Mouse (Mus musculus) testis, adult 2 months (tissue): Measurements from ENCODE around the gene Rdh11. TPM values are rescaled to one million over a fixed set of nuclear protein-coding genes. Genes with fewer than 3 reads are reported as not detected.
"Not testable (repeated sequence)": the region's sequence is repeated elsewhere in the genome, so short reads cannot be mapped to it uniquely, and the experiment has no call there.

Experiments used
- H3K27ac ChIP-seq: fragments of 200-500 bp; 2 replicates; pipeline ENCODE4 v1.5.1; 2012; ENCODE audit warnings: low read depth, low read length; ENCODE audit not compliant: control insufficient read depth, insufficient read depth
- H3K27me3 ChIP-seq: fragments of 200-500 bp; 2 replicates; pipeline ENCODE4 v1.6.1; 2012; ENCODE audit warnings: mild to moderate bottlenecking, low read length, moderate library complexity; ENCODE audit not compliant: control insufficient read depth, insufficient read depth
- H3K36me3 ChIP-seq: fragments of 200-500 bp; 2 replicates; pipeline ENCODE4 v1.6.1; 2012; ENCODE audit warnings: mild to moderate bottlenecking, low read length; ENCODE audit not compliant: control insufficient read depth, insufficient read depth
- H3K4me1 ChIP-seq: fragments of 200-500 bp; 2 replicates; pipeline ENCODE4 v1.6.1; 2012; ENCODE audit warnings: low read length; ENCODE audit not compliant: control insufficient read depth, insufficient read depth
- H3K4me3 ChIP-seq: fragments of 200-500 bp; 2 replicates; pipeline ENCODE4 v1.5.1; 2012; ENCODE audit warnings: low read depth, mild to moderate bottlenecking, low read length, moderate library complexity, mixed read lengths; ENCODE audit not compliant: control insufficient read depth
- CTCF ChIP-seq: fragments of 200-500 bp; IDR thresholded peaks from 2 replicates; pipeline ENCODE4 v1.5.1; 2012; ENCODE audit warnings: low read depth, mild to moderate bottlenecking, inconsistent platforms, low read length, moderate library complexity; ENCODE audit not compliant: control insufficient read depth, insufficient read depth, insufficient replicate concordance
- POLR2A ChIP-seq: fragments of 200-500 bp; IDR thresholded peaks from 2 replicates; pipeline ENCODE4 v1.6.1; 2012; ENCODE audit warnings: low read depth, mild to moderate bottlenecking, inconsistent platforms, low read length, moderate library complexity; ENCODE audit not compliant: control insufficient read depth
- polyA plus RNA-seq: library from polyadenylated mRNA; depleted of rRNA; stranded (reverse); fragments of >200 nt; gene quantifications from 2 replicates; pipeline ENCODE4 v1.2.3, GENCODE M21; 2012

The Rdh11 gene
- polyA plus RNA-seq, 1 experiment = 132 TPM

DNA sequence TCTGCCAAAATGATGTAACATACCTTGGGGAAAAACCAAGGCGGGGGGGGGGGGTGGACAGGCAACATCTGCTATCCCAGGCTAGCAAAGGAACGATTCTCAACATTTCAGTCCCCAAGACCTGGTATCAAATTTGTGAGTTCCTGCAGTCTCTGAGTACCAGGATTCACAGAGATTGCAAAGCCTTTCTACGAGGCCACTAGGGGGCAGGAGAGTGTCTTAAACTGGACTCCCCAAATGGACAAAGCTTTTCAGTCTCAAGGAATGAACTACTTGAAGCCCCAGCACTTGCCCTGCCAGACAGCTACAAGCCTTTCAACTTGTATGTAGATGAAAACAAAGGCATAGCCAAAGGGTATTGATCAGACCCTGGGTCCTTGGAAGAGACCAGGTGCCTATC, 1.3 kb upstream of the Rdh11 start:
- no peak overlapping the region for H3K27ac ChIP-seq
- TF ChIP-seq CTCF (peak; percentile 24; the same call in 1 of the 2 replicates), POLR2A (no peak)

GRCm38 (mm10) chr12:79191701-79192100, 392 bp downstream of the Rdh11 start:
- Histone ChIP-seq H3K4me3 (peak overlapping the region; percentile 98), H3K27ac (peak overlapping the region; percentile 91), H3K36me3 (peaks cover 5% of the 10 kb centered on the region), H3K27me3 (no peaks in the 10 kb centered on the region), H3K4me1 (peaks cover 2% of the 10 kb centered on the region; the same call in 1 of the 2 replicates)
- peak; percentile 16; the same call in 1 of the 2 replicates for TF ChIP-seq CTCF
- peak; percentile 40; the same call in 1 of the 2 replicates for TF ChIP-seq POLR2A

More for the DNA sequence above, 1.3 kb upstream of the Rdh11 start:
- peaks cover 2% of the 10 kb centered on the region; the same call in 1 of the 2 replicates for H3K4me1 ChIP-seq
- H3K36me3 ChIP-seq = peaks cover 2% of the 10 kb centered on the region; the same call in 1 of the 2 replicates
- no peaks in the 10 kb centered on the region for H3K27me3 ChIP-seq
- H3K4me3 ChIP-seq = no peak overlapping the region

GRCm38 (mm10) chr12:79190931-79191673, 991 bp downstream of the Rdh11 start:
- TF ChIP-seq CTCF (no peak), POLR2A (peak; percentile 61; the same call in 1 of the 2 replicates)
- peak overlapping the region; percentile 91 for H3K27ac ChIP-seq
- H3K4me3 ChIP-seq = peak overlapping the region; percentile 98
- no peaks in the 10 kb centered on the region for H3K27me3 ChIP-seq
- peaks cover 2% of the 10 kb centered on the region; the same call in 1 of the 2 replicates for H3K4me1 ChIP-seq
- peaks cover 5% of the 10 kb centered on the region for H3K36me3 ChIP-seq

DNA sequence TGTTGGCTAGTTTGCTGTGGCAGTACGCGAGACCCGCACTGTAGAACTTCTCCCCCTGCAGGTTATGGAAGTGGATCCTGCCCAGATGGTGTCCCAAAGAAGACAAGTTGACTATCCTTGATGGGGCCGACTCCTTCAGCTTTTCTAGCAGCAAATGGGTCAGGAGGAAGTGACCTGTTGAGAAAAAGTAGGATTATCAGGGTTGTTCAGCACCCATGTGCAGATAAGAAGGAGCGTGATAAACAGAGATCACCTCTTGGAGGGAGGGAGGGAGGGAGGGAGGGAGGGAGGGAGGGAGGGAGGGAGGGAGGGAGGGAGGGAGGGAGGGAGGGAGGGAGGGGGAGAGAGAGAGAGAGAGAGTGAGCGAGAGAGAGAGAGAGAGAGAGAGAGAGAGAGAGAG, 6.9 kb downstream of the Rdh11 start:
- not testable (repeated sequence) for H3K4me3 ChIP-seq, H3K27me3 ChIP-seq, H3K4me1 ChIP-seq, H3K27ac ChIP-seq, H3K36me3 ChIP-seq

DNA sequence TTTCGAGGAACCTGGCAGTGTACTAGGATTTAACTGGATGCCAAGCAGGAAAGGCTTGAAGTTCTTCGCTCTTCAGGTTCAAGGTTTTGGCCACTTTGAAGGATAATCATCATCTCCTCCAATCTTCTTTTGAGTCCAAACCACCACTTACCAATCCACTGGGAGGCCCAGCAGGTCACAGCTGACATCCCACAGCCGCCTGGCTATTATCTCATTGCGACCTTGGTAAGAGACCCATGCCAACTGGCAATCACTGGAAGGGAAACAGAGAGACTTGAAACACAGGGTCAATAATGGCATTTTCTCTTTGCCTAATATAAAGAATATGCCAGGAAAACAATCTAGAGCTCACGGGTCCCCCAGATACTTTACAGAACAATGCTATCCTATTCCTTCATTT, 16.1 kb downstream of the Rdh11 start:
- no peaks in the 10 kb centered on the region; the same call in 1 of the 2 replicates for H3K36me3 ChIP-seq

GRCm38 (mm10) chr12:79173721-79174120, 18.4 kb downstream of the Rdh11 start:
- no peaks in the 10 kb centered on the region; the same call in 1 of the 2 replicates for H3K4me1 ChIP-seq
- H3K27ac ChIP-seq = no peak overlapping the region
- TF ChIP-seq CTCF (no peak), POLR2A (no peak)
- no peak overlapping the region for H3K4me3 ChIP-seq
- H3K27me3 ChIP-seq = no peaks in the 10 kb centered on the region
- no peaks in the 10 kb centered on the region for H3K36me3 ChIP-seq

More for the DNA sequence above, 16.1 kb downstream of the Rdh11 start:
- Histone ChIP-seq H3K27ac (no peak overlapping the region), H3K4me1 (no peaks in the 10 kb centered on the region; the same call in 1 of the 2 replicates), H3K27me3 (no peaks in the 10 kb centered on the region), H3K4me3 (no peak overlapping the region)
- TF ChIP-seq CTCF = no peak
- no peak for TF ChIP-seq POLR2A

DNA sequence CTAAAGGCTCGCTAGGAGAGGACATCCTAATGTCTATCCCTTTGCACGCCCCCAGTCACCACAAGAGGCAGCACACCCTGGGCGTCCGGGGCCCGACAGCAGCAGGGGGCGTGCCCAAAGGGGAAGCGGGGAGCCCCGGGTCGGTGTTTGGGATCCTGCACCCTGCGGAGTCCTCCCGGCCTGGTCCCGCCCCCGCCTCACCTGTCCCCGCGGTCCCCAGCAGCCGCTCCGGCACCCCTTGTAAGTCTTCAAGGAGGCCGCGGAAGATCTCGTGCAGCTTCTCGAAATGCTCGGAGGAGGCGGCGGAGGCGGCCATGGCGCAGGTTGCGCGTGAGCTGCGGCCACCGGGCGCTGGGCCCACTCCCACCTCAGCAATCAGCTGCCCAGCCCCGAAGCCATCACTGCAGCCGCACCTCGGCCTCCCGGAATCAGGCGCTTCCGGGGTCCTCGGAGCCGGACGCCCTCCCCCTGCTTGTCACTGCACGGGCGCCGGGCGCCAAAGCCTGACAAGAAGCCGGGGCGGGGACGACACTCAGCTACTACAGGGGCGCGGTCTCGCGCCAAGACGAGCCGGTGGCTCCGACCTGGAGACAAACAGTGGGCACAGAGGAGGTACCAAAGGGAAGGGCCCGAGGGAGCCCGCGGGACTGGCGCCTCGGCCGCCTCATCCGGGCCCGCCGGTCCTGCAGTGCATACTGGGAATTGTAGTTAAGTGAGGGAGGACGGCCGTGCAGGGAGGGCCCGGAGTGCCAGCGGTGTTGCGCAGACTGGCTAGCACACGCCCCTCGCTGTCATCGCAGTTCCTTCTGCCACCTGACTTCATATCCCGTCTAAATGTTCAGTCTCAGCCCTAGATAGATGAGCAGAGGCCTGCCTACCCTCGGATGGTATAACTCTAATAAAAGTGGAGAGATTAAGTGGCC, 19.8 kb downstream of the Rdh11 start, which contains the start of gene Vti1b:
Vti1b (minus strand) TSS at position 649 of the 923 bp plus-strand sequence.
- no peaks in the 10 kb centered on the region for H3K36me3 ChIP-seq
- H3K4me3 ChIP-seq = peak within 1 kb of the TSS; percentile 92
- TF ChIP-seq CTCF (peak; percentile 25; the same call in 1 of the 2 replicates), POLR2A (peak; percentile 68)
- H3K27me3 ChIP-seq = no peaks in the 10 kb centered on the region
- H3K4me1 ChIP-seq = no peaks in the 10 kb centered on the region; the same call in 1 of the 2 replicates
- peak within 1 kb of the TSS; percentile 78 for H3K27ac ChIP-seq
